Mouse (Mus musculus) MEL (cell line): ENCODE measurements at regions not wholly inside any gene's neighbourhood (a gene's known extent, or its start where the extent isn't known, plus 50 kb on each side); places are given as distances from the start of the nearest gene placed in this dataset.

Experiments
- DNase-seq: peaks from one replicate; pipeline ENCODE4 v3.0.0; 2011; ENCODE audit warnings: low read depth, low spot score
- H3K27ac ChIP-seq: 2 replicates; pipeline ENCODE4 v1.5.1; 2012; ENCODE audit warnings: low read depth, mild to moderate bottlenecking, control low read depth, low read length, moderate library complexity; ENCODE audit not compliant: control insufficient read depth
- H3K27me3 ChIP-seq, 2 experiments: fragments of 150-350 bp in 1 of 2; sonication (generic) in 1 of 2; 2 replicates each; pipeline ENCODE4 v1.6.1; 2012; ENCODE audit warnings: low read length in 2 of 2, mild to moderate bottlenecking in 2 of 2, improper control_type of control experiment in 1 of 2, moderate library complexity in 1 of 2; ENCODE audit not compliant: insufficient read depth in 2 of 2, control insufficient read depth in 1 of 2
- H3K36me3 ChIP-seq, 2 experiments: 2 replicates each; pipeline ENCODE4 v1.6.1; 2012 to 2014; ENCODE audit warnings: low read length in 2 of 2, improper control_type of control experiment in 1 of 2, inconsistent platforms in 1 of 2, mild to moderate bottlenecking in 1 of 2; ENCODE audit not compliant: insufficient read depth in 2 of 2, control insufficient read depth in 1 of 2
- H3K4me1 ChIP-seq, 2 experiments: fragments of 150-350 bp in 1 of 2; sonication (generic) in 1 of 2; 2 replicates each; pipeline ENCODE4 v1.6.1; 2012; ENCODE audit warnings: low read length in 2 of 2, improper control_type of control experiment in 1 of 2, mild to moderate bottlenecking in 1 of 2; ENCODE audit not compliant: insufficient read depth in 2 of 2, control insufficient read depth in 1 of 2
- H3K4me3 ChIP-seq, 2 experiments: fragments of 150-350 bp in 1 of 2; sonication (generic) in 1 of 2; 2 replicates each; pipeline ENCODE4 v1.5.1; 2012; ENCODE audit warnings: low read depth in 2 of 2, low read length in 2 of 2, mild to moderate bottlenecking in 2 of 2, moderate library complexity in 2 of 2, control low read depth in 1 of 2, improper control_type of control experiment in 1 of 2; ENCODE audit not compliant: control insufficient read depth in 1 of 2, insufficient read depth in 1 of 2
- H3K79me2 ChIP-seq: 2 replicates; pipeline ENCODE4 v1.6.1; 2012; ENCODE audit warnings: mild to moderate bottlenecking, low read length, moderate library complexity; ENCODE audit not compliant: control insufficient read depth, poor library complexity, insufficient read depth
- H3K9ac ChIP-seq: 2 replicates; pipeline ENCODE4 v1.6.1; 2012; ENCODE audit warnings: low read depth, mild to moderate bottlenecking, control low read depth, low read length, moderate library complexity; ENCODE audit not compliant: control insufficient read depth, poor library complexity, severe bottlenecking
- H3K9me3 ChIP-seq: fragments of 150-350 bp; sonication (generic); replicated peaks from 2 replicates; pipeline ENCODE4 v1.6.1; 2012; ENCODE audit warnings: mild to moderate bottlenecking, low read length, improper control_type of control experiment, moderate library complexity; ENCODE audit not compliant: insufficient read depth
- BHLHE40 ChIP-seq: IDR thresholded peaks from 2 replicates; pipeline ENCODE4 v1.6.1; 2012; ENCODE audit warnings: low read depth, mild to moderate bottlenecking, inconsistent platforms, low read length, improper control_type of control experiment, borderline replicate concordance
- CHD1 ChIP-seq: IDR thresholded peaks from 2 replicates; pipeline ENCODE4 v1.6.1; 2012; ENCODE audit warnings: low read depth, mild to moderate bottlenecking, inconsistent platforms, low read length, improper control_type of control experiment
- E2F4 ChIP-seq: IDR thresholded peaks from 2 replicates; pipeline ENCODE4 v1.6.1; 2011; ENCODE audit warnings: low read depth, low read length, improper control_type of control experiment, borderline replicate concordance
- EP300 ChIP-seq, 2 experiments: IDR thresholded peaks; 2 replicates each; pipeline ENCODE4 v1.6.1; 2011; ENCODE audit warnings: improper control_type of control experiment in 2 of 2, low read length in 2 of 2, low read depth in 1 of 2, mild to moderate bottlenecking in 1 of 2
- JUND ChIP-seq: IDR thresholded peaks from 2 replicates; pipeline ENCODE4 v1.6.1; 2011; ENCODE audit warnings: low read depth, mild to moderate bottlenecking, improper control_type of control experiment, low read length
- MAFK ChIP-seq: IDR thresholded peaks from 2 replicates; pipeline ENCODE4 v1.6.1; 2011; ENCODE audit warnings: low read depth, mild to moderate bottlenecking, low read length, improper control_type of control experiment, borderline replicate concordance
- MAZ ChIP-seq: IDR thresholded peaks from 2 replicates; pipeline ENCODE4 v1.6.1; 2012; ENCODE audit warnings: low read depth, mild to moderate bottlenecking, inconsistent platforms, low read length, improper control_type of control experiment
- MEF2A ChIP-seq: IDR thresholded peaks from 2 replicates; pipeline ENCODE4 v1.6.1; 2014; ENCODE audit warnings: low read depth, mild to moderate bottlenecking, inconsistent platforms, low read length, improper control_type of control experiment; ENCODE audit not compliant: poor library complexity, insufficient replicate concordance, severe bottlenecking; ENCODE audit errors: extremely low read depth
- MXI1 ChIP-seq: IDR thresholded peaks from 2 replicates; pipeline ENCODE4 v1.6.1; 2011; ENCODE audit warnings: mild to moderate bottlenecking, low read depth, low read length, improper control_type of control experiment
- MYB ChIP-seq: IDR thresholded peaks from 2 replicates; pipeline ENCODE4 v1.6.1; 2011; ENCODE audit warnings: mild to moderate bottlenecking, low read depth, low read length, improper control_type of control experiment
- NELFE ChIP-seq: IDR thresholded peaks from 2 replicates; pipeline ENCODE4 v1.6.1; 2011; ENCODE audit warnings: low read depth, low read length, improper control_type of control experiment
- POLR2AphosphoS2 ChIP-seq: IDR thresholded peaks from 2 replicates; pipeline ENCODE4 v1.6.1; 2011; ENCODE audit warnings: low read length, improper control_type of control experiment
- RCOR1 ChIP-seq: IDR thresholded peaks from 2 replicates; pipeline ENCODE4 v1.6.1; 2012; ENCODE audit warnings: low read depth, mild to moderate bottlenecking, inconsistent platforms, low read length, improper control_type of control experiment
- SIN3A ChIP-seq: IDR thresholded peaks from 2 replicates; pipeline ENCODE4 v1.6.1; 2012; ENCODE audit warnings: low read length, improper control_type of control experiment, inconsistent platforms
- TCF12 ChIP-seq: IDR thresholded peaks from 2 replicates; pipeline ENCODE4 v1.6.1; 2014; ENCODE audit warnings: low read depth, mild to moderate bottlenecking, inconsistent platforms, low read length, improper control_type of control experiment, moderate library complexity
- USF1 ChIP-seq: IDR thresholded peaks from 2 replicates; pipeline ENCODE4 v1.6.1; 2014; ENCODE audit warnings: low read depth, mild to moderate bottlenecking, inconsistent platforms, low read length, improper control_type of control experiment, moderate library complexity

- Histone ChIP-seq H3K9ac (no peak overlapping the region), H3K79me2 (no peaks in the 10 kb centered on the region), H3K36me3 (no peaks in the 10 kb centered on the region), H3K4me1 (no peaks in the 10 kb centered on the region), H3K4me3 (no peak overlapping the region), H3K27me3 (no peaks in the 10 kb centered on the region), H3K9me3 (no peaks in the 10 kb centered on the region), H3K27ac (no peak overlapping the region)
- no peak for DNase-seq
- TF ChIP-seq MAFK (no peak), BHLHE40 (no peak), POLR2AphosphoS2 (no peak), SIN3A (no peak), NELFE (no peak), E2F4 (no peak), JUND (no peak), MYB (no peak), RCOR1 (no peak), EP300 (IDR thresholded peaks at IDR 0.05; ENCODE audit: low read depth in 1 of 2, low read length in 2 of 2) (no peak), MXI1 (no peak)
Measured at GRCm38 (mm10) chr17:62248011-62248410, 633.1 kb downstream of the Efna5 start.

GRCm38 (mm10) chr17:62246650-62247049 is 634.5 kb downstream of the Efna5 start:
- Histone ChIP-seq H3K79me2 (no peaks in the 10 kb centered on the region), H3K9me3 (no peaks in the 10 kb centered on the region), H3K27me3 (no peaks in the 10 kb centered on the region), H3K27ac (no peak overlapping the region), H3K9ac (no peak overlapping the region), H3K4me3 (no peak overlapping the region), H3K36me3 (no peaks in the 10 kb centered on the region), H3K4me1 (no peaks in the 10 kb centered on the region)
- TF ChIP-seq E2F4: no peak
- TF ChIP-seq MAFK: no peak
- TF ChIP-seq EP300 (IDR thresholded peaks at IDR 0.05; ENCODE audit: low read depth in 1 of 2, low read length in 2 of 2): no peak
- no peak for TF ChIP-seq MEF2A
- no peak for TF ChIP-seq USF1
- no peak for TF ChIP-seq SIN3A
- no peak for TF ChIP-seq RCOR1
- TF ChIP-seq CHD1: no peak
- TF ChIP-seq MXI1: no peak
- TF ChIP-seq BHLHE40: no peak
- TF ChIP-seq MAZ: no peak
- TF ChIP-seq TCF12: no peak
- no peak for TF ChIP-seq JUND
- TF ChIP-seq NELFE: no peak
- DNase-seq: no peak
